In genomic region chr14:43932991-43933390, GRCm38 (mm10) we compare ENCODE assay signal across 11 mouse cellular contexts. TPM values are rescaled to one million over a fixed set of nuclear protein-coding genes. Genes with fewer than 3 reads are reported as not detected.
A peak's percentile ranks its signal among the peaks of the same experiment; 100 is the strongest.
DNase-seq lines count a peak whose midpoint lies in the region; ATAC-seq and TF ChIP-seq lines count a peak whose summit lies in the region.
"Not testable (repeated sequence)": the region's sequence is repeated elsewhere in the genome, so short reads cannot be mapped to it uniquely, and the experiment has no call there.
"Had no signal": no experiment of that assay in that cellular context is flagged by ENCODE, and none has a peak within 500 bp of the region (broad histone marks: within the 10 kb centered on the region; RNA-seq: fewer than 3 reads in every experiment).

No protein-coding gene starts in this region.

- peak; percentile 77 for TF ChIP-seq CTCF in midbrain, postnatal 0 days (IDR thresholded peaks at IDR 0.05)

- intact Hi-C loops in heart, postnatal 14 days (cut with DNase I) = loop anchor here (10.0 kb wide), 1 partner anchor 52 kb away; no protein-coding TSS in a partner anchor

- not testable (repeated sequence) for H3K4me3 ChIP-seq in forebrain, embryonic 10.5 days; midbrain, postnatal 0 days (ENCODE audit: low read depth, low read length)

- not testable (repeated sequence) for H3K4me1 ChIP-seq in forebrain, embryonic 10.5 days; midbrain, postnatal 0 days (ENCODE audit: insufficient read depth, low read length)

- DNase-seq in CD4-positive helper T cell, adult 2 months (ENCODE audit: low read depth, low spot score) = peak; percentile 16
- DNase-seq in adrenal gland, postnatal 36 days = peak; percentile 12 to 40
- DNase-seq in forebrain, embryonic 10.5 days (ENCODE audit: extremely low spot score, low spot score) = peak; percentile 34
- DNase-seq in heart, postnatal 14 days = peak; percentile 24 to 49
- peak; percentile 17 to 57 for DNase-seq in kidney, postnatal 36 days
- peak; percentile 52 for DNase-seq in liver
- peak; percentile 48 for DNase-seq in midbrain, postnatal 0 days (ENCODE audit: low spot score)
- DNase-seq in testis, postnatal 14 days (ENCODE audit: low spot score) = peak; percentile 2

- H3K27ac ChIP-seq in forebrain, embryonic 10.5 days; midbrain, postnatal 0 days (ENCODE audit: low read depth, low read length): not testable (repeated sequence)

- H3K27me3 ChIP-seq in forebrain, embryonic 10.5 days (ENCODE audit: poor library complexity, severe bottlenecking); midbrain, postnatal 0 days (ENCODE audit: insufficient read depth, low read length): not testable (repeated sequence)

- H3K36me3 ChIP-seq in forebrain, embryonic 10.5 days (replicated peaks); midbrain, postnatal 0 days (ENCODE audit: insufficient read depth, low read length): not testable (repeated sequence)

- H3K4me2 ChIP-seq in midbrain, postnatal 0 days (ENCODE audit: low read depth, low read length, poor library complexity, severe bottlenecking) = not testable (repeated sequence)

- not testable (repeated sequence) for ATAC-seq in midbrain, postnatal 0 days (ENCODE audit: low FRiP score)

- WGBS in forebrain, embryonic 10.5 days = 20% methylated on average over 8 of the region's 8 CpGs
- WGBS in midbrain, postnatal 0 days = 22% methylated on average over 8 of the region's 8 CpGs

- H3K9me3 ChIP-seq in forebrain, embryonic 10.5 days; midbrain, postnatal 0 days (ENCODE audit: low read length): not testable (repeated sequence)

- not testable (repeated sequence) for H3K9ac ChIP-seq in midbrain, postnatal 0 days (replicated peaks; ENCODE audit: low read length, poor library complexity, severe bottlenecking)

RNA-seq across cellular contexts. Expression of gene Gm8113, which starts 7.8 kb away (rescaled TPM):
- 1 to 10 TPM in 1 of 2 experiments, under 1 TPM in 1; 0.43 to 6.2 TPM for total RNA-seq in adrenal gland, postnatal 36 days (2021)
- 4.7 and 5.5 TPM in 2 replicates for polyA plus RNA-seq in forebrain, embryonic 10.5 days (2016; fragmentation: Nextera tagmentation; extraction: Ambion mirVana)
- total RNA-seq in heart, postnatal 14 days (2021) = 1 to 10 TPM; 4.2 to 4.4 TPM
- 1.9 and 2.4 TPM in 2 replicates for total RNA-seq in midbrain, postnatal 0 days (2014; rRNA removed)
- polyA plus RNA-seq in midbrain, postnatal 0 days (2015; fragmentation: Nextera tagmentation; extraction: Ambion mirVana) = 2.4 and 2.5 TPM in 2 replicates
- polyA plus RNA-seq: G1E; inflammation-experienced regulatory T-cells, adult 6 months had no signal

RNA-seq across cellular contexts. Expression of gene Ear10, which starts 9.6 kb away (rescaled TPM):
- not detected for total RNA-seq in adrenal gland, postnatal 36 days (2021)
- polyA plus RNA-seq in forebrain, embryonic 10.5 days (2016; fragmentation: Nextera tagmentation; extraction: Ambion mirVana) = not detected in 2 replicates
- total RNA-seq in heart, postnatal 14 days (2021) = not detected
- total RNA-seq in midbrain, postnatal 0 days (2014; rRNA removed) = not detected in 2 replicates
- not detected in 2 replicates for polyA plus RNA-seq in midbrain, postnatal 0 days (2015; fragmentation: Nextera tagmentation; extraction: Ambion mirVana)
- total RNA-seq: G1E had no signal
- polyA plus RNA-seq: cerebellum, adult 2 months; G1E; inflammation-experienced regulatory T-cells, adult 6 months had no signal

RNA-seq across cellular contexts. Expression of gene Ang5, which starts 23.9 kb away (rescaled TPM):
- total RNA-seq in adrenal gland, postnatal 36 days (2021) = not detected
- not detected in 2 replicates for polyA plus RNA-seq in forebrain, embryonic 10.5 days (2016; fragmentation: Nextera tagmentation; extraction: Ambion mirVana)
- total RNA-seq in heart, postnatal 14 days (2021) = not detected
- not detected in 2 replicates for total RNA-seq in midbrain, postnatal 0 days (2014; rRNA removed)
- not detected in 2 replicates for polyA plus RNA-seq in midbrain, postnatal 0 days (2015; fragmentation: Nextera tagmentation; extraction: Ambion mirVana)
- total RNA-seq: G1E had no signal
- polyA plus RNA-seq: cerebellum, adult 2 months; G1E; inflammation-experienced regulatory T-cells, adult 6 months had no signal

RNA-seq across cellular contexts. Expression of gene Ear1, which starts 57.7 kb away (rescaled TPM):
- not detected for total RNA-seq in adrenal gland, postnatal 36 days (2021)
- not detected in 2 replicates for polyA plus RNA-seq in forebrain, embryonic 10.5 days (2016; fragmentation: Nextera tagmentation; extraction: Ambion mirVana)
- not detected for total RNA-seq in heart, postnatal 14 days (2021)
- not detected in 2 replicates for total RNA-seq in midbrain, postnatal 0 days (2014; rRNA removed)
- not detected in 2 replicates for polyA plus RNA-seq in midbrain, postnatal 0 days (2015; fragmentation: Nextera tagmentation; extraction: Ambion mirVana)
- polyA plus RNA-seq: cerebellum, adult 2 months; G1E; inflammation-experienced regulatory T-cells, adult 6 months had no signal

Comparison
In these comparisons a context has a peak if more than half of its experiments do, and no peak if none do; other contexts are left out.
1. DNase-seq: peak in every context shown above with its lines; median percentile 52 in liver; 48 in midbrain, postnatal 0 days; 37 in kidney, postnatal 36 days; 36 in heart, postnatal 14 days; 34 in forebrain, embryonic 10.5 days; 26 in adrenal gland, postnatal 36 days; 16 in CD4-positive helper T cell, adult 2 months; 2 in testis, postnatal 14 days.